Mouse (Mus musculus) spleen, postnatal 4 days (tissue): Measurements from ENCODE around the gene Tha1.

ENCODE experiments used
- DNase-seq, 2 experiments: peaks; one replicate each; pipeline ENCODE4 v3.0.0; 2022; ENCODE audit warnings: low spot score in 2 of 2

The Tha1 gene

DNA sequence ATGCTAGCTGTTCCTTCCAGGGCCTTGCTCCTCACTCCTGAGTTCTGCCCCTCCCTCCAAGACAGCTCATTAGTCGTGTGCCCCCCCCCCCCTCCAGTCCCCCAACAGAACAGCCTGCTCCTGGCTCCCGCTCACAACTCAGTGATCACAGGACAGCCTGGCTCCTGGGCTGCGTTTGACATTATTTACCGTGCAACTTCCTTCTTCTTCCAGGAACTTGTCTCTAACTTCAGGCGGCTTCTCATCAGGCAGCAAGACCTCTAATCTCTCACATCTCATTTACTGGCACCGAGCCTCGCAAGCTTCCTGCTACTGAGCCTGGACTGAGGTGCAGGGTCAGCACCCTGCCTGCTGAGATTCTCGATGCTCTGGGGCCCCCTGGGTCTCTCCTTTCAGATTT, 8.5 kb upstream of the Tha1 start:
- DNase-seq = no peak

DNA sequence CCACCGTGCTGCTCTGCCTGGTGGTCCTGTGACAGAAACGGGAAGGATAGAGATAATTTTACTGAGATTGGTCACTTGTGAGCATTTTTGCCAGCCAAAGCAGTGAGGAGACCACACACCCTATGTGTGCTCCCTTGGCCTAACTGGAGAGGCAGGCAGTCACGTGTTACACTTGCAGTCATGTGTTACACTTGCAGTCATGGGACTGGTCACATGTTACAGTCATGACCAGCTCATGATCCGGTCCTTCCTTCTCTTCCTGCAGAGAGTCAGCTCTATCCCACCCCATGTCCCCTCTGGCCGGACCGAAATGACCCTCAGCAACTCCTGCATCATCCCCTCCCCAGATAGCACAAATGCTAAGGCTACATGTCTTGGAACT, 7.7 kb upstream of the Tha1 start:
- no peak for DNase-seq

DNA sequence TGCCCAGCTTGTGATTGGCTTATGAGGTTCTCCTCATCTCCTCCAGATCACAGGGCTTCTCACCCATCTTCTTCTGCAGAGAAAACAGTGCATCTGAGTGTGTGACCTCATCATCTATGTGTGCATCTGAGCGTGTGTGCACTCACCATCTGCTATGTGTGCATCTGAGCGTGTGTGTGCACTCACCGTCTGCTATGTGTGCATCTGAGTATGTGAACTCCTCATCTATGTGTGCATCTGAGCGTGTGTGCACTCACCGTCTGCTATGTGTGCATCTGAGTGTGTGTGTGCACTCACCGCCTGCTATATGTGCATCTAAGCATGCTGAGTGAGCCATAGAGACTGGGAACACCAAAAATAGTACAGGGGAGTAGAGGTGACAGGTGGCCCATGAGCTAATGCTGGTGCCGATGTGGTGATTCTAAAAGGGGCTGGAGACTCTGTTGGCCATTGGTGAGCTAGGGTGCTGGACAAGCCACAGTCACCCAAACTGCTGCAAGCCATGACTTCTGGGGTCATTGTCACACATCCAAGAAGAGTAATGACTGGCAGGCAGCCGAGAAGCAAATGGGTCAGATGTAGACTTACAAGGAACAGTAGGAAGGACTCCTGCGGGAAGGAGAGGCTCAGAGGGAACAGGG, 7.2 kb upstream of the Tha1 start:
- DNase-seq = no peak

GRCm38 (mm10) chr11:117879676-117880075, 6.4 kb upstream of the Tha1 start:
- no peak for DNase-seq

DNA sequence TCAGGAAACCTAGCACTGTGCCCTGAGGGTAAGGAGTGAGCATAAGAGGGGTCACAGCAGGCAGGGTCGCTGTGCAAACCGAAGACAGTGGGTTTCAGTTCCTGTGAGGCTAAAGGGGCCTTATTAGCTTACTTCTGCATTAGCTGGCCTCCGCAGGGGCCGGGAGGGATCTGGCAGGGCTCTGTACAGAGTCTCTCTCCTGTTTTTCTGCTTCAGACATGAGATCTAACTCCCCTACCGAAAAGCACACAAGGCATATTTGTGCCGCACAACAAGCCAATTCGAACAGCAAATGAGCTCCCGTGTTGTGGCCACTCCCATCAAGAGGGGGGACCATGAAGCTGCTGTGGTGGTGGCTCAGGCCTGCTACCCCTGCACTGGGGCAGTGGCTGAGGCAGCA, 5.6 kb upstream of the Tha1 start:
- DNase-seq = no peak

- DNase-seq = peak; percentile 53 to 73
These were observed 4.8 kb upstream of the Tha1 start for GRCm38 (mm10) chr11:117877917-117878745.

DNA sequence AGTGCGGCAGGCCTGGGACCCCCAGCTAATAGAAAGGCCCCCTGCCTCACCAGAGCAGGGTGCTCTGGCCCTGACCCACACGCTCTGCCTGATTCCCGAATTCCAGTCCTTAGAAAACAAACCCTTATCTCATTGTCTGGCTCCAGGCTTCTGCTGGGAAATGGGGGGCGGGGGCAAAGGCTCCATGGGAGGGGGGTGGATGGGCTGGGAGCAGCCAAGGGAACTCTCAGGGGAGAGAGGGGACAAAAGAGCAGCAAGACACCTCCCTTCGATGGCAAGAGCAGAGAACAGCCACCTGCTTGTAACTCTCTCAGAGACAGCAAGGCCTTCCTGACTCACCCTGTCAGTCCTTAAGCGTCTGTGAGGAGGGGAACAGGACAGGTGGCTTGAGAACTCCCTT, 2.4 kb upstream of the Tha1 start:
- no peak for DNase-seq

GRCm38 (mm10) chr11:117874419-117874818, 1.1 kb upstream of the Tha1 start:
- no peak for DNase-seq

GRCm38 (mm10) chr11:117871911-117872584, 1.2 kb downstream of the Tha1 start:
- DNase-seq = peak; percentile 57 to 78

- DNase-seq = no peak
These were observed 1.9 kb downstream of the Tha1 start for GRCm38 (mm10) chr11:117871376-117871775.

GRCm38 (mm10) chr11:117870688-117871365, 2.5 kb downstream of the Tha1 start:
- DNase-seq = peak; percentile 71 to 84

DNA sequence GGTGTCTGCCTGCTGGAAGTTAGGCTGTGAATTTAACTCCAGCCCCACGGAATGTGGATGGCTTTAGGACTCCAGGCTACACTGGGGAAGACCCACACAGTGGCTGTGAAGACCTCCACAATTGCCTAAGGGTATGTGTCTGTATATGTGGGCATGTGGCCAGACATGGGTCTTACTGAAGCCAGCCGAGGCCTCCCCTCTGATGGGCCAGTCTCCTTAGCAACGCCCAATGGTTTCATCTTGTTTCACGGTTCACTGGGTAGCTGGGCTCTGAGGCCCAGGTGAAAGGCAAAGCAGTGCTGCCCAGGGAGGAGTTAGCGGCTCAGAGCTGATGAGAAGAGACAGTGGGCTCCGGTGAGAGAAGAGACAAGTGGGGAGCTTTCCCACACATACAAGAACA, 7.3 kb downstream of the Tha1 start:
- no peak for DNase-seq

DNA sequence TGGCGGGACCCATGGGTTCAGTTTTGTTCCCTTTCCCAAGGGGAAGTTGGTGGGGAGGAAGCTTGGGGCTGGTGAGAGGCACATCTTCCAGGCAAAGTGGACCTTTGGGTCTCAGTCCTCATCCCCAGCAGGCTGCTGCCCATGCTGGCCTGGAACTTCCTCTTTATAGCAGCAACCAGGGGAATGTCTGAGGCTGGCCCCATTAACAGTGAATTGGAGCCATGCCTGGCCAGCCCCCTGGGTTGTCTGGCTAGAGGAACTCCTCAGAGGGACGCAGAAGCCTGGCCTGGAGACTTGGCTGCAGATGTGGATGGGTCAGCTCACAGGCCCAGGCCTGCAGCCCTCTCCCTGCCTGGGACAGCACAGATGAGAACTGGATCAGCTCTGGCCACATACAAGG, 8.5 kb downstream of the Tha1 start:
- no peak for DNase-seq

DNA sequence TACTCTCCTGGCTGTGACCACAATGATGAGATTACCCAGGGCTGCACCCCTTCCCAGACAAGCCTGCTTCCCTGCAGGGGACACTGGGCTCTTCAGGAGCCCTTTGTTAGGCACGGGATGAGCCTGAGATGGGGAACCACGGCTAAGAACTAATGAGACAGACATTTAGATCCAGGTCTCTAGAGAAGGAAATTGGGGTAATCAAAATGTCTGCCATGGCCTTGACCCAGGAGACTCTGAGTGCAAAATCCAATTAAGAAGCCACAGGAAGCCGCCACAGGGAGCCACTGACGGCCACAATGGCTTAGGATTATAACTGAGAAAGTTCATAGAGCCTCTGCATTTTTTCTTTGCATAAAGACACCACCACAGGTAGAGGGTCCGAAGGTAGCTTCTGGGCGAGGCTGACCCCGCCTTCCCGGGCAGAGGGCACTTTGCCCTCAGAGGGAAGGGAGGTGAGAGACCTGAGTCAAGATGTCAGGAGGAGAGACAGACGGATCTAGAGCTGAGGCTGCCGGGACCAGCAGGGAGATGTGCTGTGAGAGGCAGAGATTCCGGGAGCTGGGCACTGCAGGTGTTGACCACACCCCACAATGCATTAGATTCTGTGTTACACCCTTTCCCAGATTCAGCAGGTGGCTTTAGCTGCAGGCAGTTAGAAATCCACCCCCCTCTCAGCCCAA, 10.0 kb downstream of the Tha1 start:
- DNase-seq = no peak

DNA sequence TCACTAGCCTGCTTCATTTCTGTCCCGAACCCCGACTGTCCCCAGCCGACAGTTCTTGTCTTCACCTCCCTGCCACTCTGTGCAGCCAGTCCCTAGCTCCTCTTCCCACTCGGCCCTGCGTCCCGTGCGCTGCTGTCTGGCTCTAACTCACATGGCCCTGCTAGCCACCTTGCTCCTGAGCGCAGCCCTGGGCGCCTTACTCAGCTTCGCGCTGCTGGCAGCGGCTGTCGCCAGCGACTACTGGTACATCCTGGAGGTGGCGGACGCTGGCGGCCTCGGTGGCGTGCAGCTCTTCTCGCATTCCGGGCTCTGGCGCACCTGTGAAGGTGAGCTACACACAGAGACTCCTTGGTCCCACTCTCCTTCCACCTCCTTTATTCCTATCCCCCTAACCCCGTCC, 12.7 kb downstream of the Tha1 start, which contains the start of gene Tmem235:
Gene Tmem235, plus strand, starts transcription at position 152 of the 400 bp plus-strand sequence.
- no peak for DNase-seq

GRCm38 (mm10) chr11:117858392-117858791, 14.9 kb downstream of the Tha1 start:
- no peak for DNase-seq

GRCm38 (mm10) chr11:117857462-117857861, 15.8 kb downstream of the Tha1 start:
- no peak for DNase-seq

- no peak for DNase-seq
These were observed 17.3 kb downstream of the Tha1 start for GRCm38 (mm10) chr11:117855975-117856374.

- DNase-seq = no peak
These were observed 17.9 kb downstream of the Tha1 start for GRCm38 (mm10) chr11:117855360-117855759.

DNA sequence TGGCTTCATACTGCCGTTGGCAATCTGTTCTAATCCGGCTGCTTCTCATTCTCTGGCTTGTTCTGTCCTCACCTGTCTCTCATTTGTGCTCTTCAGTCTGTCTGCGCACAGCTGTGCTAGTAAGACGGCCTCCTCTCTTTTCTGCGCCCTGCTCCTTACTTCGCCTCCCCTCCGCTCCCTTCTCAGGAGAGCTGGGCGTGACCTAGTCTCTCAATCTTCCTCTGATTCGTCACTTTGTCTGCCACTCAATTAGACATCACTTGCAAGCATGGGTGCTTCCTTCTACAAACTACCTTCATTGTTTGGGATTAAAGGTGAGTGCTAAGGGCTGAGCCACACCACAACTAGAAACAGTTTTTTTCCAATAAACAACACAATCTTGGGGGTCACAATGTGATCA, 19.0 kb downstream of the Tha1 start:
- DNase-seq = no peak

GRCm38 (mm10) chr11:117852875-117853274, 20.4 kb downstream of the Tha1 start:
- no peak for DNase-seq
